Mouse (Mus musculus) subcutaneous adipose tissue, adult 2 months (tissue): Measurements from ENCODE around the gene Prodh2. TPM values are rescaled to one million over a fixed set of nuclear protein-coding genes. Genes with fewer than 3 reads are reported as not detected.

Experiments
- polyA plus RNA-seq: library from polyadenylated mRNA; depleted of rRNA; stranded (reverse); fragments of >200 nt; gene quantifications from 2 replicates; pipeline ENCODE4 v1.2.3, GENCODE M21; 2012; ENCODE audit warnings: low replicate concordance; rRNA removed

Gene Prodh2
- polyA plus RNA-seq = not detected in 2 replicates

GRCm38 (mm10) chr7:30493401-30493931 lies at the start of gene Prodh2:
Gene Prodh2, plus strand, starts transcription at chr7:30493622.

GRCm38 (mm10) chr7:30444971-30445751 lies 48.3 kb upstream of the Prodh2 start, which contains the start of gene Aplp1:
Gene Aplp1, minus strand, starts transcription at chr7:30445535.

GRCm38 (mm10) chr7:30457629-30458330 lies 35.6 kb upstream of the Prodh2 start, which contains the start of the genes Kirrel2 and Nphs1:
Gene Kirrel2, minus strand, starts transcription at chr7:30457690.
Gene Nphs1, plus strand, starts transcription at chr7:30458315.

GRCm38 (mm10) chr7:30534633-30535577 lies 41.5 kb downstream of the Prodh2 start, which contains the start of gene Arhgap33:
Gene Arhgap33, minus strand, starts transcription at chr7:30535060.

GRCm38 (mm10) chr7:30552102-30553020 lies 58.9 kb downstream of the Prodh2 start, which contains the start of the genes Hspb6 and Proser3:
Gene Hspb6, plus strand, starts transcription at chr7:30552178.
Gene Proser3, minus strand, starts transcription at chr7:30552299.

GRCm38 (mm10) chr7:30559443-30559954 lies 66.1 kb downstream of the Prodh2 start, which contains the start of gene Lin37:
Gene Lin37, minus strand, starts transcription at chr7:30559838.

Other genes with a start within 250 kb of the Prodh2 start
- gene Thap8, start 213.5 kb upstream of the Prodh2 start, polyA plus RNA-seq = 0.87 and 1.5 TPM in 2 replicates
- 26.2 and 55.0 TPM in 2 replicates for gene Wdr62, start 213.2 kb upstream of the Prodh2 start, polyA plus RNA-seq
- 15.8 and 61.6 TPM in 2 replicates for gene Clip3, start 201.9 kb upstream of the Prodh2 start, polyA plus RNA-seq
- 96.6 and 120 TPM in 2 replicates for gene Alkbh6, start 184.9 kb upstream of the Prodh2 start, polyA plus RNA-seq
- gene Syne4, start 178.8 kb upstream of the Prodh2 start, polyA plus RNA-seq = 2.6 and 34.1 TPM in 2 replicates
- gene E130208F15Rik, start 171.9 kb upstream of the Prodh2 start, polyA plus RNA-seq = 0.53 and 0.66 TPM in 2 replicates
- gene Sdhaf1, start 169.7 kb upstream of the Prodh2 start, polyA plus RNA-seq = 14.7 and 20.6 TPM in 2 replicates
- gene Lrfn3, start 130.8 kb upstream of the Prodh2 start, polyA plus RNA-seq = 3.1 and 19.7 TPM in 2 replicates
- 182 and 372 TPM in 2 replicates for gene Tyrobp, start 79.9 kb upstream of the Prodh2 start, polyA plus RNA-seq
- gene Hcst, start 73.8 kb upstream of the Prodh2 start, polyA plus RNA-seq = 11.1 and 15.3 TPM in 2 replicates
- gene Nfkbid, start 71.9 kb upstream of the Prodh2 start, polyA plus RNA-seq = 3.1 and 5.5 TPM in 2 replicates
- gene Aplp1, start 48.1 kb upstream of the Prodh2 start, polyA plus RNA-seq = 2.5 and 7.0 TPM in 2 replicates
- not detected in 2 replicates for gene Kirrel2, start 35.9 kb upstream of the Prodh2 start, polyA plus RNA-seq
- gene Nphs1, start 35.3 kb upstream of the Prodh2 start, polyA plus RNA-seq = not detected in 2 replicates
- gene Arhgap33, start 41.4 kb downstream of the Prodh2 start, polyA plus RNA-seq = 7.3 and 17.1 TPM in 2 replicates
- gene Hspb6, start 58.6 kb downstream of the Prodh2 start, polyA plus RNA-seq = 65.4 and 90.8 TPM in 2 replicates
- gene Proser3, start 58.7 kb downstream of the Prodh2 start, polyA plus RNA-seq = 4.1 and 17.2 TPM in 2 replicates
- gene Lin37, start 66.2 kb downstream of the Prodh2 start, polyA plus RNA-seq = 32.9 and 36.6 TPM in 2 replicates
- 56.7 and 69.3 TPM in 2 replicates for gene U2af1l4, start 69.7 kb downstream of the Prodh2 start, polyA plus RNA-seq
- gene Gm49396, start 69.7 kb downstream of the Prodh2 start, polyA plus RNA-seq = 1.4 and 3.1 TPM in 2 replicates
- 135 and 167 TPM in 2 replicates for gene Psenen, start 70.0 kb downstream of the Prodh2 start, polyA plus RNA-seq
- 3.8 and 6.8 TPM in 2 replicates for gene Igflr1, start 71.8 kb downstream of the Prodh2 start, polyA plus RNA-seq
- 35.0 and 59.6 TPM in 2 replicates for gene Kmt2b, start 95.1 kb downstream of the Prodh2 start, polyA plus RNA-seq
- gene Zbtb32, start 105.3 kb downstream of the Prodh2 start, polyA plus RNA-seq = 0.92 and 1.1 TPM in 2 replicates
- gene Upk1a, start 119.2 kb downstream of the Prodh2 start, polyA plus RNA-seq = 2.8 and 21.0 TPM in 2 replicates
- gene Cox6b1, start 132.5 kb downstream of the Prodh2 start, polyA plus RNA-seq = 647 and 1,156 TPM in 2 replicates
- gene Etv2, start 142.2 kb downstream of the Prodh2 start, polyA plus RNA-seq = not detected in 2 replicates
- 47.6 and 62.6 TPM in 2 replicates for gene Rbm42, start 156.7 kb downstream of the Prodh2 start, polyA plus RNA-seq
- 11.8 and 17.8 TPM in 2 replicates for gene Haus5, start 171.4 kb downstream of the Prodh2 start, polyA plus RNA-seq
- gene Pmis2, start 178.0 kb downstream of the Prodh2 start, polyA plus RNA-seq = not detected in 2 replicates
- gene 2200002J24Rik, start 205.3 kb downstream of the Prodh2 start, polyA plus RNA-seq = not detected in 2 replicates
- gene Atp4a, start 218.6 kb downstream of the Prodh2 start, polyA plus RNA-seq = 0.39 TPM in 1 of 2 replicates, not detected in the other
- 254 and 273 TPM in 2 replicates for gene Tmem147, start 235.9 kb downstream of the Prodh2 start, polyA plus RNA-seq